ENCODE assay signal across 14 mouse cellular contexts in genomic region chr9:41995278-41995677, GRCm38 (mm10).
"Had no signal": no experiment of that assay in that cellular context is flagged by ENCODE, and none has a peak within 500 bp of the region (broad histone marks: within the 10 kb centered on the region; RNA-seq: fewer than 3 reads in every experiment).

No protein-coding gene starts in this region.

- H3K9ac ChIP-seq: liver, embryonic 15.5 days; stomach, embryonic 15.5 days had no signal

- H3K4me1 ChIP-seq: liver, embryonic 15.5 days; stomach, embryonic 15.5 days had no signal

- H3K36me3 ChIP-seq: limb, embryonic 10.5 days; liver, embryonic 15.5 days; stomach, embryonic 15.5 days had no signal

- H3K4me3 ChIP-seq: left cerebral cortex, adult 2 months; limb, embryonic 10.5 days; liver, embryonic 15.5 days; stomach, embryonic 15.5 days had no signal

- H3K4me2 ChIP-seq: liver, embryonic 11.5 days; liver, embryonic 15.5 days; stomach, embryonic 15.5 days had no signal

- H3K9me3 ChIP-seq: limb, embryonic 10.5 days; liver, embryonic 15.5 days; stomach, embryonic 15.5 days had no signal

- DNase-seq: lung, adult 2 months; lung, postnatal 36 days; right cerebral cortex, postnatal 14 days; thymus, adult 2 months; thymus, postnatal 36 days had no signal

- H3K27ac ChIP-seq: left cerebral cortex, adult 2 months; limb, embryonic 10.5 days; liver, embryonic 15.5 days; stomach, embryonic 15.5 days had no signal

- H3K27me3 ChIP-seq: liver, embryonic 15.5 days; stomach, embryonic 15.5 days had no signal

- ATAC-seq: inflammation-experienced regulatory T-cells, adult 6 months; intestine, postnatal 0 days; lung, postnatal 0 days; midbrain, embryonic 16.5 days had no signal
